Mouse (Mus musculus): ENCODE results near the gene Amz1. TPM values are rescaled to one million over a fixed set of nuclear protein-coding genes. Genes with fewer than 3 reads are reported as not detected.
A peak's percentile ranks its signal among the peaks of the same experiment; 100 is the strongest.

The Amz1 gene
- polyA plus RNA-seq, 1 experiment from 2014 or later: 2.9 TPM

DNA sequence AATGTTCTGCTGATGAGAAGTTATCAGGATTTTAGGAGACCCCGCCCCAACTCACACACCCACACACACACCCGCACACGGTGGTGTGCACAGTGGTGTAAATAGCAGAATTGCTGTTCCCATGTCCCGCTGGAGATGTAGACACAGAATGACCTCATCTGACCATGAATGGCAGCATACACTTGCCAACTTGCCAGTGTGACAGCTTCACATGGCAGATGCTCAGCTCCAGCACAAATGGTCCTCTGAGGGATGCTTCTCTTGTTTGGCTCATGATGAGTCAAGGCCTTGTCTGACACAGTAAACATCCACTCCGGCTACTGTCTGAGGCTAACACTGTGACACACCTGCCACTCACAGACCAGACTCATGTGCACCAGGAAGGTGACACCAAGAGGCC is 44.4 kb downstream of the Amz1 start:
- Histone ChIP-seq H3K4me1 (ENCODE audit: control insufficient read depth, insufficient read depth, low read length) (peaks cover 19% of the 10 kb centered on the region), H3K4me2 (ENCODE audit: low read depth, low read length) (no peak overlapping the region), H3K9me3 (ENCODE audit: control insufficient read depth, low read length) (no peaks in the 10 kb centered on the region), H3K36me3 (ENCODE audit: control insufficient read depth, insufficient read depth, low read length) (no peaks in the 10 kb centered on the region), H3K9ac (replicated peaks; ENCODE audit: low read depth, low read length) (0 out of 2 replicates have a peak overlapping the region, but pooled peaks have one; percentile 22), H3K4me3 (ENCODE audit: low read depth, low read length) (no peak overlapping the region), H3K27me3 (ENCODE audit: control insufficient read depth, insufficient read depth, low read length) (no peaks in the 10 kb centered on the region), H3K27ac (ENCODE audit: low read depth, low read length) (peak overlapping the region; percentile 86)
- no peak for ATAC-seq (ENCODE audit: low read depth)
- 57% methylated on average over 5 of the region's 5 CpGs for WGBS

DNA sequence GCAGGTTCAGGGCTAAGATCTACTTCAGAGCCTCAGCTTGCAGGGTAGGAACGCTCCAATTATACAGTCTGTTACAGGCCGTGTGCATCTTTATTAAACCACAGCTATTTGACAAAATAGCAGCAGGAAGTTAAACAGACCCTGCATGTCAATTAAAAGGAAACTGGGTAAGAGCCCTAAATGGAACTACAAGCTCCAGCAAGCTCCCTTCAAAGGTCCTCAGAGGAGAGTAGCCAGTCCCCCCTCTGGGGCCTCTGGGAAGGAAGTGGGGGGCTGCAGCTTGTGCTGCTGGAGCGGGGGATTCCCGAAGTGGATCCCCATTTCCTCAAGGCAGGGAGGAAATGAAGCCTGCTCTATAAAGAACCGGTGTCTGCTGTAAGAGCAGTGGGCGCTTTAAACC is 47.7 kb downstream of the Amz1 start:
- H3K9me3 ChIP-seq (ENCODE audit: control insufficient read depth, low read length): no peaks in the 10 kb centered on the region
- H3K4me2 ChIP-seq (ENCODE audit: low read depth, low read length): no peak overlapping the region
- H3K27ac ChIP-seq (ENCODE audit: low read depth, low read length): peak overlapping the region; percentile 72
- no peaks in the 10 kb centered on the region for H3K36me3 ChIP-seq (ENCODE audit: control insufficient read depth, insufficient read depth, low read length)
- 51% methylated on average over 6 of the region's 6 CpGs for WGBS
- no peak for ATAC-seq (ENCODE audit: low read depth)
- H3K4me3 ChIP-seq (ENCODE audit: low read depth, low read length): no peak overlapping the region
- peaks cover 19% of the 10 kb centered on the region for H3K4me1 ChIP-seq (ENCODE audit: control insufficient read depth, insufficient read depth, low read length)
- H3K27me3 ChIP-seq (ENCODE audit: control insufficient read depth, insufficient read depth, low read length): no peaks in the 10 kb centered on the region
- 0 out of 2 replicates have a peak overlapping the region, but pooled peaks have one; percentile 21 for H3K9ac ChIP-seq (replicated peaks; ENCODE audit: low read depth, low read length)

DNA sequence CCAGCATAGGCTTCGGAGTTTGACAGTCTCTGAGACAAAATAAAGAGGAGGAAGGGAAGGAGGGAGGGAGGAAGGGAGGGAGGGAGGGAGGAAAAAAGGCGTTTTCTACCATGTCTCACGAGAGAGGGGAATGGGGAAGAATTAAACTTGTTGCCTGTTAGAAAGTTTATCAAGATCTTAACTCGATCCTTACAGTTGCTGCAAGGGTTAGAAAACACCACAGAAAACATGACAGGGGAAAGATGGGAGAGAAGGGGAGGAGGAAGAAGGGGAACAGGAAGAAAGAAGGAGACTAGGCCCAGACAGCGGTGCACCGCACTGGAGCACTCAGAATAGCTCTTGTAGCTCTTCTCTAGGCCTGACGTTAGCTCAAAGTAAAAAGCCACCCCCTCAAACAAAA is 48.2 kb downstream of the Amz1 start:
- Histone ChIP-seq H3K36me3 (ENCODE audit: control insufficient read depth, insufficient read depth, low read length) (no peaks in the 10 kb centered on the region), H3K4me3 (ENCODE audit: low read depth, low read length) (no peak overlapping the region), H3K27ac (ENCODE audit: low read depth, low read length) (peak overlapping the region; percentile 72; the same call in 1 of the 2 replicates), H3K9ac (replicated peaks; ENCODE audit: low read depth, low read length) (no peak overlapping the region), H3K4me2 (ENCODE audit: low read depth, low read length) (no peak overlapping the region), H3K27me3 (ENCODE audit: control insufficient read depth, insufficient read depth, low read length) (no peaks in the 10 kb centered on the region), H3K9me3 (ENCODE audit: control insufficient read depth, low read length) (no peaks in the 10 kb centered on the region), H3K4me1 (ENCODE audit: control insufficient read depth, insufficient read depth, low read length) (peaks cover 19% of the 10 kb centered on the region)
- 78% methylated on average over 7 of the region's 7 CpGs for WGBS
- ATAC-seq (ENCODE audit: low read depth): no peak

DNA sequence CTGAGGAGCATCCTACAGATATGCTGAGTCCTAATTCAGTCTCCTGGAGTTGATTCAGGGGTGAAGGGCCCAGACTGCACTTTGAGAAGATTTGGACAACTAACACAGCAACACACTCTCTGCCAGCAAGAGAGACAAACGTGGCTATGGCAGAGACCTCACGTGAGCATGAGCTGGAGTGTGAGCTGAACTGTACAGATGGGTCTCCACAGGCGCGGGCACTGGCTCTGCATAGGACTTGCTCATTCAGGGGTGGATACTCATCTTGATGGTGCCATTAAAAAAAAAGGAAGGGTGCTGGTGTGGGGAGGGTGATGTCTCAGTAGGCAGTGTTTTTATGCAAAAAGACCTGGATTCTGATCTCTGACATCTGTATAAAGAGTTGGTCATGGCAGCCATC is 51.2 kb downstream of the Amz1 start:
- no peak for ATAC-seq (ENCODE audit: low read depth)
- no peak overlapping the region for H3K4me2 ChIP-seq (ENCODE audit: low read depth, low read length)

DNA sequence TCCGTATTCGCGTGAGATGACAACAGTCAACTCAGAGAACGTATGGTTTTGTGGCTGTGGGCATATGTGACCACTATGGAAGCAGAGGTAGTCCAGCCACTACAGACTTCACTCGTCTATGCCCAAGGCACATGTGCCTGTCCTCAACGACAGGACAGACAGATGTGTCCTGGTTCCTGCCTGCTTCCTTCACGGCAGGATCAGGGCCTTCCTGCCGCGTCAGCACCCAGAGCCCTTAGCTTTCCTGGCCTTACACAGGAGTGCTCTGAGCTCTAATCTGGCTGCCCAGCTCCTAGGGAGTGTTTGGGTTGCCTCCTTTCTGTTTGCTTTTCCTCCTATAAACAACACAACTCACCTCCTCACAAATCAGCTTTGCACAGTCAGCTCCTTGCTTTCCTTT is 53.0 kb downstream of the Amz1 start:
- no peak overlapping the region for H3K27ac ChIP-seq (ENCODE audit: low read depth, low read length)
- no peak overlapping the region for H3K4me2 ChIP-seq (ENCODE audit: low read depth, low read length)
- H3K9ac ChIP-seq (replicated peaks; ENCODE audit: low read depth, low read length): no peak overlapping the region
- H3K4me1 ChIP-seq (ENCODE audit: control insufficient read depth, insufficient read depth, low read length): no peaks in the 10 kb centered on the region
- 82% methylated on average over 9 of the region's 9 CpGs for WGBS
- H3K9me3 ChIP-seq (ENCODE audit: control insufficient read depth, low read length): no peaks in the 10 kb centered on the region
- no peaks in the 10 kb centered on the region for H3K27me3 ChIP-seq (ENCODE audit: control insufficient read depth, insufficient read depth, low read length)
- no peak for ATAC-seq (ENCODE audit: low read depth)
- peaks cover 10% of the 10 kb centered on the region; the same call in 1 of the 2 replicates for H3K36me3 ChIP-seq (ENCODE audit: control insufficient read depth, insufficient read depth, low read length)
- H3K4me3 ChIP-seq (ENCODE audit: low read depth, low read length): no peak overlapping the region

More for the DNA sequence above, 51.2 kb downstream of the Amz1 start:
- Histone ChIP-seq H3K27me3 (ENCODE audit: control insufficient read depth, insufficient read depth, low read length) (no peaks in the 10 kb centered on the region), H3K4me3 (ENCODE audit: low read depth, low read length) (no peak overlapping the region), H3K4me1 (ENCODE audit: control insufficient read depth, insufficient read depth, low read length) (peaks cover 6% of the 10 kb centered on the region), H3K9me3 (ENCODE audit: control insufficient read depth, low read length) (no peaks in the 10 kb centered on the region), H3K36me3 (ENCODE audit: control insufficient read depth, insufficient read depth, low read length) (no peaks in the 10 kb centered on the region), H3K9ac (replicated peaks; ENCODE audit: low read depth, low read length) (no peak overlapping the region), H3K27ac (ENCODE audit: low read depth, low read length) (no peak overlapping the region)
- 92% methylated on average over 4 of the region's 4 CpGs for WGBS

DNA sequence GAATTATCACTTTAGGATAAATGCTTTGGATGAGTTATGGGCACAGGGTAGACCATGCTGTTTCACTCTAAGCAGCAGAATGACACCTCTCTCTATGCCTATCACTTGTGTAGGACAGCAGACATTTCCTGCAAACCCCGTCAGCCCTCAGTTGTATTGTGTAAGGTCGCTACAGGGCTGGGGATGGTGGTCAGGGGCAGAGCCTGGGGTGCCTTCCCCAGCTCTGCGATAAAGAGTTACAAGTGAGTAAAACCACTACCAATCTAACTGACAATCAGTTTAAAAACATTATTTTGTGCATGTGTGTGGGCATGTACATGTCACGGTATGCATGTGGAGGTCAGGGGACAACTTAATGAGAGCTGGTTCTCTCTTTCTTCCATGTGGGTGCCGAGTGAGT is 57.2 kb downstream of the Amz1 start:
- no peak overlapping the region for H3K9ac ChIP-seq (replicated peaks; ENCODE audit: low read depth, low read length)
- 93% methylated on average over 5 of the region's 5 CpGs for WGBS
- no peaks in the 10 kb centered on the region for H3K27me3 ChIP-seq (ENCODE audit: control insufficient read depth, insufficient read depth, low read length)

DNA sequence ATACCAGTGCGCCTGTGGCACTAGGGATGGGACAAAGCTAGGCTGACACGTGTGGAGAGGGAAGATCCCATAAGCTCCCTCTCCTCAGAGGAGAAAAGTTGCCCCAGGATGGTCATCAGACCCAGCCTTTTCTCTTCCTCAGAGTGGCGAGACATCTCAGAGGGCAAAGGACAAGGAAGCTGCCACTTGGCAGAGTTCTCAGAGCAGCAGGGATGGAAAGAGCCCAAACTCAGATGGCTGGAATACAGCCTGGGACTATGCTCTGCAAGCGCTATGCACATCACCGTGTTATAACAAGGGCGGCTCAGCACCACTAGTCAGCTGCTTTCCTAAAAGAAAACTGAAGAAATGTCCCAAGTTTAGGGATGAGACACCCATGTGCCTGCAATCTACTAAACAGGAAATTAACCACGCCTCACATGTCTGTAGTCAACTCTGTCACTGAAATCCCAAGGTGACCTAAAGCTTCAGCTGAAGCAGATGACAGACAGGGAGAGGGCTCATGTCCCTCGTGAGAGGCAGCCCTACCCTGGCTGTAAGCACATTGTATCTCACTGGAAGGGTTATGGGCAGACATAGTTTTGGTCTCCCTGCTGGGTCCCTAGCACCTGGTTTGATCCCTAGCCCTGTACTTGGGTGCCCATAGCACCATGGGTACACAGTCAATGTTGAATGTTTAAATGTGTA is 58.1 kb downstream of the Amz1 start:
- H3K36me3 ChIP-seq (ENCODE audit: control insufficient read depth, insufficient read depth, low read length): peaks cover 24% of the 10 kb centered on the region
- H3K9ac ChIP-seq (replicated peaks; ENCODE audit: low read depth, low read length): no peak overlapping the region
- no peaks in the 10 kb centered on the region for H3K4me1 ChIP-seq (ENCODE audit: control insufficient read depth, insufficient read depth, low read length)
- no peak for ATAC-seq (ENCODE audit: low read depth)
- whole genome bisulfite sequencing: 92% methylated on average over 8 of the region's 8 CpGs
- no peaks in the 10 kb centered on the region for H3K9me3 ChIP-seq (ENCODE audit: control insufficient read depth, low read length)
- H3K27ac ChIP-seq (ENCODE audit: low read depth, low read length): no peak overlapping the region
- H3K4me2 ChIP-seq (ENCODE audit: low read depth, low read length): no peak overlapping the region
- no peak overlapping the region for H3K4me3 ChIP-seq (ENCODE audit: low read depth, low read length)
- H3K27me3 ChIP-seq (ENCODE audit: control insufficient read depth, insufficient read depth, low read length): no peaks in the 10 kb centered on the region

More for the DNA sequence above, 57.2 kb downstream of the Amz1 start:
- Histone ChIP-seq H3K4me3 (ENCODE audit: low read depth, low read length) (no peak overlapping the region), H3K36me3 (ENCODE audit: control insufficient read depth, insufficient read depth, low read length) (peaks cover 24% of the 10 kb centered on the region), H3K27ac (ENCODE audit: low read depth, low read length) (no peak overlapping the region), H3K4me1 (ENCODE audit: control insufficient read depth, insufficient read depth, low read length) (no peaks in the 10 kb centered on the region), H3K9me3 (ENCODE audit: control insufficient read depth, low read length) (no peaks in the 10 kb centered on the region), H3K4me2 (ENCODE audit: low read depth, low read length) (no peak overlapping the region)
- ATAC-seq (ENCODE audit: low read depth): no peak

DNA sequence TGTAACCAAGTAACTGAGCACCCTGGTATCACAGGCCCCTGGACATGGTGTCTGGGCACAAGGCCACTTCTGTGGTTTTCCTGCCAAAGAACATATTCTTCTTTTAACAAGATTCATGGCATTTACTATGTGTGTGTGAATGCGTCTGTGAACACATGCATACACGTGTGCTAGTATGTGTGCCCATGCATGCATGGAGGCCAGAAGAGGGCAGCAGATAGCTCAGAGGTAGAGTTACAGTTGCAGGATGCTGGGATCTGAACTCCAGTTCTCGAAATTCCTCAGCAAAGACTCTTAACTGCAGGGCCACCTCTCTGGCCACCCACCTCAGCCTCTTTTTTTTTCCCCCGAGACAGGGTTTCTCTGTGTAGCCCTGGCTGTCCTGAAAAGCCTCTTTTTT is 59.6 kb downstream of the Amz1 start:
- Histone ChIP-seq H3K36me3 (ENCODE audit: control insufficient read depth, insufficient read depth, low read length) (peaks cover 24% of the 10 kb centered on the region), H3K4me3 (ENCODE audit: low read depth, low read length) (no peak overlapping the region), H3K4me2 (ENCODE audit: low read depth, low read length) (no peak overlapping the region), H3K27me3 (ENCODE audit: control insufficient read depth, insufficient read depth, low read length) (no peaks in the 10 kb centered on the region), H3K9ac (replicated peaks; ENCODE audit: low read depth, low read length) (no peak overlapping the region), H3K9me3 (ENCODE audit: control insufficient read depth, low read length) (no peaks in the 10 kb centered on the region), H3K4me1 (ENCODE audit: control insufficient read depth, insufficient read depth, low read length) (no peaks in the 10 kb centered on the region), H3K27ac (ENCODE audit: low read depth, low read length) (no peak overlapping the region)
- ATAC-seq (ENCODE audit: low read depth): no peak
- WGBS: 93% methylated on average over 4 of the region's 4 CpGs

DNA sequence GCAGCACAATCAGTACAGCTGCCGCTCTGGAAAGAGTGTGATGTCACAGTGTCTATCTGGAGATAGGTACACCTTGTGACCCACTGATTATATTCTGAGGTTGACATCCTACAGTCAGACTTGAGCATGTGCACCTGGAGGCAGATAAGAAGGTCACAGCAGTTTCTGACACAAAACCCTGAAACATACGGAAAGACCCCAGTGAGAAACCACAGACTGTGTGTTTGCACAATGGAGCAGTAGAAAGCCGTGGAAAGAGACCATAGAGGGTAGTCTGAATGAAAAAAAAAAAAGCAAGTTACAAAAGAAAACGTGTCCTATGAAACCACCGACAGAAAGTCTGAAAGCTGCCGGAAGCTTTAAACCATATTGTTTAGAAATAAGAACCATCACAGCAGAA is 60.4 kb downstream of the Amz1 start:
- H3K4me3 ChIP-seq (ENCODE audit: low read depth, low read length): no peak overlapping the region
- H3K27ac ChIP-seq (ENCODE audit: low read depth, low read length): no peak overlapping the region
- no peak overlapping the region for H3K9ac ChIP-seq (replicated peaks; ENCODE audit: low read depth, low read length)
- 90% methylated on average over 6 of the region's 6 CpGs for WGBS
- H3K4me1 ChIP-seq (ENCODE audit: control insufficient read depth, insufficient read depth, low read length): no peaks in the 10 kb centered on the region
- H3K27me3 ChIP-seq (ENCODE audit: control insufficient read depth, insufficient read depth, low read length): no peaks in the 10 kb centered on the region
- ATAC-seq (ENCODE audit: low read depth): no peak
- no peak overlapping the region for H3K4me2 ChIP-seq (ENCODE audit: low read depth, low read length)
- H3K36me3 ChIP-seq (ENCODE audit: control insufficient read depth, insufficient read depth, low read length): peaks cover 24% of the 10 kb centered on the region
- H3K9me3 ChIP-seq (ENCODE audit: control insufficient read depth, low read length): no peaks in the 10 kb centered on the region

Measured in neural tube, embryonic 14.5 days (tissue).